Mouse (Mus musculus) left cerebral cortex, adult 9 months (tissue): Measurements from ENCODE around the gene Ccnd1.
"Not testable (repeated sequence)": the region's sequence is repeated elsewhere in the genome, so short reads cannot be mapped to it uniquely, and the experiment has no call there.

ENCODE experiments used
- DNase-seq, 2 experiments: peaks; one replicate each; pipeline ENCODE4 v3.0.0; 2022; ENCODE audit warnings: low spot score in 2 of 2

Gene Ccnd1

GRCm38 (mm10) chr7:144908705-144909104 is 31.0 kb downstream of the Ccnd1 start:
- peak in 1 of 2 experiments; percentile 44 for DNase-seq

- DNase-seq = no peak
Observed at GRCm38 (mm10) chr7:144907793-144908192, 31.9 kb downstream of the Ccnd1 start.

GRCm38 (mm10) chr7:144906708-144907397 is 32.9 kb downstream of the Ccnd1 start:
- peak in 1 of 2 experiments; percentile 69 for DNase-seq

GRCm38 (mm10) chr7:144905514-144905913 is 34.2 kb downstream of the Ccnd1 start:
- not testable (repeated sequence) for DNase-seq

GRCm38 (mm10) chr7:144898506-144898905 is 41.2 kb downstream of the Ccnd1 start:
- DNase-seq = no peak

- no peak for DNase-seq
Observed at GRCm38 (mm10) chr7:144896294-144897218, 43.2 kb downstream of the Ccnd1 start, which contains the start of gene Fgf15. Fgf15 (plus strand) TSS chr7:144896531.

- peak in 1 of 2 experiments; percentile 61 for DNase-seq
Observed at GRCm38 (mm10) chr7:144895305-144896111, 44.2 kb downstream of the Ccnd1 start.

GRCm38 (mm10) chr7:144894706-144895105 is 45.0 kb downstream of the Ccnd1 start:
- no peak for DNase-seq

- no peak for DNase-seq
Observed at GRCm38 (mm10) chr7:144894191-144894590, 45.5 kb downstream of the Ccnd1 start.

- no peak for DNase-seq
Observed at GRCm38 (mm10) chr7:144892322-144892721, 47.4 kb downstream of the Ccnd1 start.

- peak in 1 of 2 experiments; percentile 32 for DNase-seq
Observed at GRCm38 (mm10) chr7:144891863-144892262, 47.9 kb downstream of the Ccnd1 start.

- DNase-seq = not testable (repeated sequence)
Observed at GRCm38 (mm10) chr7:144890661-144891060, 49.1 kb downstream of the Ccnd1 start.

- no peak for DNase-seq
Observed at GRCm38 (mm10) chr7:144888564-144889299, 51.0 kb downstream of the Ccnd1 start.

- no peak for DNase-seq
Observed at GRCm38 (mm10) chr7:144887672-144888071, 52.1 kb downstream of the Ccnd1 start.

GRCm38 (mm10) chr7:144883106-144883505 is 56.6 kb downstream of the Ccnd1 start:
- no peak for DNase-seq
